Mouse (Mus musculus): ENCODE measurements around the gene 2700097O09Rik. TPM values are rescaled to one million over a fixed set of nuclear protein-coding genes. Genes with fewer than 3 reads are reported as not detected.

2700097O09Rik gene
- polyA plus RNA-seq, 1 experiment from 2014 or later = 30.7 TPM

DNA sequence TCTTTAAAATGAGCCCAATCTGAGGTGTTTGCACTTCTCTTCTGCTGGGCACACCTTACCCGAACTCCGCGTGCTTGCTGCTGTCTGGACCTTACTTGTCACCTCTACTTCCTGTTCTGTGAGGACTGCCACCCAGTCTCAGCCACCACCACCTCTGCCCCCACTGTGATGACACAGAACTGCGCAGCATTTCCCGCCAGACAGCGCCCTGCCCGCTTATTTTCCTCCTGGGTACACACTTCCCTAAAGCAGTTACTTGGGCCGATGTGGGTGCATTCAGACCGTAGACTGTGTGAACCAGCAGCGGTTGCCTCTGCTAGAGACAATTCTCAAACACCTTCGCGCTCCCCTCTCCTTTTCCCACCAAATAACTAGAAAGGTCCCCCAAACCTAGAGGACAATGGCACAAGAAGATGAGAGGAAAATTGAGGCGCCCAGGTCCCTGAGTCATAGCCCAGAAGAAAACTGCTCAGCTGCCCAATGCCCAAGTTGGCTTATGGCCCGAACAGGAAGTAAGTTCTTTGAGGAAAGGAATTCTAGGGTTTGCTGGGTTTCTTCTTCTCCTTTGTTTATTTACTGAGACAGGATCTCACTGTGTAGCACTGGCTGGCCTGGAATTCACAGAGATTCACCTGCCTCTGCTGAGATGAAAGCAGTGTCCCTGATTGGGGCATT lies 80.8 kb downstream of the 2700097O09Rik start:
- no peak overlapping the region for H3K4me3 ChIP-seq (replicated peaks)
- no peaks in the 10 kb centered on the region for H3K9me3 ChIP-seq
- no peak for ATAC-seq
- H3K4me1 ChIP-seq (replicated peaks) = no peaks in the 10 kb centered on the region
- H3K9ac ChIP-seq = no peak overlapping the region
- no peaks in the 10 kb centered on the region for H3K27me3 ChIP-seq (replicated peaks)
- WGBS = 80% methylated on average over 14 of the region's 14 CpGs
- no peak overlapping the region for H3K4me2 ChIP-seq (replicated peaks)
- H3K36me3 ChIP-seq = no peaks in the 10 kb centered on the region
- H3K27ac ChIP-seq = no peak overlapping the region

DNA sequence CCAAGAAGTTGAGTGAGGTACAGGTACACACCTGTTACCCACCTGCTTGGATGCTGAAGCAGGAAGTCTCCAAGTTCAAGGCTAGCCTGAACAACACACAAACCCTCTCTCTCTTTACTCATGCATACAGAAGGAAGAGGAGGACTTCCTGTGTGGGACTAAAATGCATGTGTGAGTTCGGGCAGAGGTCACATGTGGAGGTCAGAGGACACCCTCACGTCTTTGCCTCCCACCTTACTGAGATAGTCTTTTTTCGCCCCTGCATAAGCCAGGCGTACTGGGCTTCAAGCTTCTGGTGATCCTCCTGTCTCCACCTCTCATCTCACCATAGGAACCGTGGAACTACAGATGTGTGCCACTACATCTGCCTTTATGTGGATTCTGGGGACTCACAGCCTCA lies 81.5 kb downstream of the 2700097O09Rik start:
- H3K36me3 ChIP-seq = no peaks in the 10 kb centered on the region
- no peak overlapping the region for H3K27ac ChIP-seq
- no peaks in the 10 kb centered on the region for H3K27me3 ChIP-seq (replicated peaks)
- no peak overlapping the region for H3K4me3 ChIP-seq (replicated peaks)
- H3K9ac ChIP-seq = no peak overlapping the region
- ATAC-seq = no peak
- no peak overlapping the region for H3K4me2 ChIP-seq (replicated peaks)
- 65% methylated on average over 5 of the region's 5 CpGs for WGBS
- no peaks in the 10 kb centered on the region for H3K9me3 ChIP-seq
- H3K4me1 ChIP-seq (replicated peaks) = no peaks in the 10 kb centered on the region

- WGBS = 91% methylated on average over 6 of the region's 6 CpGs
- Histone ChIP-seq H3K9ac (no peak overlapping the region), H3K36me3 (no peaks in the 10 kb centered on the region), H3K27ac (no peak overlapping the region), H3K4me2 (replicated peaks) (no peak overlapping the region), H3K4me3 (replicated peaks) (no peak overlapping the region), H3K4me1 (replicated peaks) (no peaks in the 10 kb centered on the region), H3K27me3 (replicated peaks) (no peaks in the 10 kb centered on the region), H3K9me3 (no peaks in the 10 kb centered on the region)
- ATAC-seq = no peak
Observed at GRCm38 (mm10) chr12:54996979-54997474, 82.9 kb downstream of the 2700097O09Rik start.

GRCm38 (mm10) chr12:54995965-54996364 lies 83.9 kb downstream of the 2700097O09Rik start:
- no peaks in the 10 kb centered on the region for H3K4me1 ChIP-seq (replicated peaks)

More at GRCm38 (mm10) chr12:54995965-54996364, 83.9 kb downstream of the 2700097O09Rik start:
- no peak overlapping the region for H3K27ac ChIP-seq
- H3K27me3 ChIP-seq (replicated peaks) = no peaks in the 10 kb centered on the region
- 63% methylated on average over 3 of the region's 3 CpGs for WGBS
- H3K36me3 ChIP-seq = no peaks in the 10 kb centered on the region
- H3K4me3 ChIP-seq (replicated peaks) = no peak overlapping the region
- H3K4me2 ChIP-seq (replicated peaks) = no peak overlapping the region
- H3K9ac ChIP-seq = no peak overlapping the region
- ATAC-seq = no peak
- H3K9me3 ChIP-seq = no peaks in the 10 kb centered on the region

Other genes with a start within 250 kb of the 2700097O09Rik start
- gene Cfl2, start 217.2 kb downstream of the 2700097O09Rik start, polyA plus RNA-seq (2015; fragmentation: Nextera tagmentation; extraction: Ambion mirVana) = 157 and 174 TPM in 2 replicates
- not detected in 2 replicates for gene Gm20403, start 93.6 kb downstream of the 2700097O09Rik start, polyA plus RNA-seq (2015; fragmentation: Nextera tagmentation; extraction: Ambion mirVana)
- gene Baz1a, start 65.8 kb downstream of the 2700097O09Rik start, polyA plus RNA-seq (2015; fragmentation: Nextera tagmentation; extraction: Ambion mirVana) = 21.3 and 29.1 TPM in 2 replicates
- gene Srp54a, start 152 bp upstream of the 2700097O09Rik start, polyA plus RNA-seq (2015; fragmentation: Nextera tagmentation; extraction: Ambion mirVana) = 157 and 171 TPM in 2 replicates
- 21.7 and 22.2 TPM in 2 replicates for gene Fam177a, start 44.4 kb upstream of the 2700097O09Rik start, polyA plus RNA-seq (2015; fragmentation: Nextera tagmentation; extraction: Ambion mirVana)
- gene Srp54b, start 75.0 kb upstream of the 2700097O09Rik start, polyA plus RNA-seq (2015; fragmentation: Nextera tagmentation; extraction: Ambion mirVana) = 53.0 and 53.5 TPM in 2 replicates
- gene 1700047I17Rik2, start 119.5 kb upstream of the 2700097O09Rik start, polyA plus RNA-seq (2015; fragmentation: Nextera tagmentation; extraction: Ambion mirVana) = not detected in 2 replicates
- gene Srp54c, start 150.1 kb upstream of the 2700097O09Rik start, polyA plus RNA-seq (2015; fragmentation: Nextera tagmentation; extraction: Ambion mirVana) = 64.8 and 77.5 TPM in 2 replicates
- 19.3 and 19.5 TPM in 2 replicates for gene 1110008L16Rik, start 219.5 kb upstream of the 2700097O09Rik start, polyA plus RNA-seq (2015; fragmentation: Nextera tagmentation; extraction: Ambion mirVana)
- 10.9 and 11.3 TPM in 2 replicates for gene Ppp2r3c, start 222.9 kb upstream of the 2700097O09Rik start, polyA plus RNA-seq (2015; fragmentation: Nextera tagmentation; extraction: Ambion mirVana)

Data from intestine, embryonic 15.5 days (tissue).